Mouse (Mus musculus) mouse embryonic stem cell (cell line): Measurements from ENCODE around the gene Fancf.

Experiments used
- in situ Hi-C, 2 experiments: fragments of 300-500 bp; cut with MboI; formaldehyde crosslinking; loops; 1 replicate in 1 of 2; 3 replicates in 1 of 2; pipeline ENCODE4 v1.14.3; 2019 to 2020; ENCODE audit warnings: low sequenced_read_pairs in 2 of 2, low pct_unique_long_range_greater_than_20kb in 1 of 2, mixed read lengths in 1 of 2; ENCODE audit not compliant: unreplicated experiment in 1 of 2

Fancf gene

DNA sequence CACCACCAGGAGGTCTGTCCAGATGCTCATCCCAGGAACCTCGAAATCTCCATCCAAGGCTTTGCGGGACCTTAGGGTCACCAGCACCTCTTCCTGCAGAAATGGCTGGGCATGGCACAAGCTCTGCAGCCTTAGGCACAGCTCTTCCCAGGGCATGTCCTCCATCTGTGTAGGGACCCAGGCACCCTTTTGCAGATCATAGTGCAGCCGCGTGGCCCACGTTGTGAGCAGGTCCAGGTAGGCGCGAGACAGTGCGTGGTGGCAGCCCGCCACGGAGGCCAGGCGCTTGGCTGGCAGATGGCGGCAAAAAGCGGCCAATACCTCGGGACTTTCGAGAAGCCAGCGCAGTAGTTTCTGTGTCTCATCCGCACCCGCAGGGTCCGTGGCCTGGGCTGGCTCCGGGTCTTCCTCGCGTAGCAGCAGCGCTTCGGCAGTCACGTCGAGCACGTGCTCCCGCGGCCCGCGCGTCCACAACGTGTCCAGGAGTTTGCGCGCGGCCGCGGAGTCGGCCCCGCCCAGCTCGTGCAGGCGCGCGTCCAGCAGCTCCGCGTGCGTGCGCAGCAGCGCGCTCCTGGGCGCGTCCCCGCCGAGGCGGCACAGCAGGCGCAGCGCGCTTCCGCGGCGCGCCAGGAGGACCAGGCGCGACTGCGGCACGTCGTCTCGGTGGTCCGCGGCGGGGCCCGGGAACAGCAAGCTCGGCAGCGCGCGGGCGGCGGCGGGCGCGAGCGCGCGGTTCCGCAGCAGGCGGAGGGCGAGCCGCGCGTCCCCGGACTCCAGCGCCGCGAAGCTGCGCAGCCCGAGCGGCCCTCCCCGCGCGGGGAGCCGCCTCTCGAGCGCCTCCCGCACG is 594 bp downstream of the Fancf start, which contains the start of gene Gas2:
TSS of gene Gas2 (plus strand) at position 766 of the 847 bp plus-strand sequence.
- in situ Hi-C loops: no loop called here

DNA sequence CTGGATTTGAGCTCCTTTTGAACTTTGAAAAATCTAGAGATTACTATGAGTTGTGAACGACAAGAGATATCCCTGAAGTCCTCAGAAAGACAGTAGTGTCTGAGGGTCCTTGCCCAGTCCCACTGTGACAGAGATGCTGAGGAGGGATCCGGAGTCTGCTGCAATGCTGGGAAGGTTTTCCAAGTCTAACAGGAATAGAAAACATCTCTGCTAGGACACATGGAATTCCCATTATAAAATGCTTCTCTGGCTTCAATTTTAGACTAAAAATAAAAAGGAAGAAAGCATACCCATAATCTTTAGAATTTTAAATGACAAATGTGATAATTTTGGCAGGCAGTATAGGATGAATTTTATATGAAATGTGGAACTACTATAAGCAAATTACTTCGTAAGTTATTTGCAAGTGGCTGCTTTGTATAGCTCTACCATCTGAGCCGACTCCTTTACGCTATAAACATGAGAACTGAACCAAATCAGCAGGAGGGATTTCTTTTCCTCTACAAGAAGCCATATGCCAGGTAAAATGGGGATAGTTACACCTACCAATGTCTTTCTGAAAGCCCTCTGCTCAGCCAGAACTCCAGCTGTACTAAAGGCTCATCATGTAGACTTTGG is 10.1 kb downstream of the Fancf start:
- in situ Hi-C loops: no loop called here

DNA sequence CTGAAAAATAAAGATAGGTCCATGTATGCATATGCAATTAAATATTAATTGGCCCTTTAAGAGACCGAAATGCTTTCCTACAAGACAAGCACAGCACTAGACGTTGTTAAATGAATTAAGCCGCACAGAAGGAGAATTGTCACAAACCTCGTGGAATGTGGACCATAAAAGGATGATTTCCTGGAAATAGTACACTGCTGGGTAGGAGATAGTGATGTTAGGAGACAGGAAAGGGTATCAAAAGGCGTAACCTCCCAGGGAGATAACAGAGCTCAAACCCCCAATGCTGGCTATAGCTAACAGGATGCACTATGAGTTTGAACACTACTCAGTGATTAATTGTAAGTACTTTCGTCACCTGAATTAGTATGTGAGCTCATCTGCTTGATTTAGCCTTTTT is 11.2 kb downstream of the Fancf start:
- in situ Hi-C loops: no loop called here

DNA sequence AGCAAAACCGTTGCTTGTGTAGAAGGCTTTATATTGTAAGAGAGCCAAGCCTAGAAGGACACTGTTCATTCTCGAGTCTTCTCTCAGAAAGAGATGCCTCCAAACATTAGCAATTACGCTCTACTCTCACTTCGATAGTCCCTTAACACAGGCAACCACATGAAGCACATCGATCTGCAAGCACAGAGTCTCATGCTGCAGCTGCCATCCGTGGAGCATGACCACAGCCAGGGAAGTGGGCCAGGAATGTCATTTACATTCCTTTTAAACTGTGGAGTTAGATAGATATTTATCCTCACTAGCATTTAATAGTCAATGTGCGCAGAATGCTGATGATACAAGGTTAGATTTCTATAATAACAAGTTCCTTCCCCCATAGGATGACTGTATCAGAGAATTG is 21.6 kb downstream of the Fancf start:
- in situ Hi-C loops: no loop called here

DNA sequence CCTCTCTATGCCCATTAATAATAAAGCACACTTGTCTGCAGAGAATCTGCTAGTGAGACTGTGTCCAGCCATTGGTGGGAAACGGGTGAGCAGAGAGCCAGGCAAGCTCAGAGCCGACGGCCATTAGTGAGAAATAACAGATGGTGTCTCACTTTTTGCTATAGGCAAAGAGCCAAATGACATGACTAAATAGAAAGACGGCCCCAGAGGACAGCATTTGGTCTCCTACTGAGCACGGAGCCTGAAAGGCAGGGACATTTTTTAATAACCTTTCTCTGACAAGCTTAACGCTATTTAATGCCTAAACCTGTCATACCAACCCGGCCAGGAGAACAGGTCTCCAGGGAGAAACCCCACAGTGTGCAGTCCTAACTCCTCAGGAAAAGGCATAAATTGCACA is 30.1 kb downstream of the Fancf start:
- in situ Hi-C loops: no loop called here

DNA sequence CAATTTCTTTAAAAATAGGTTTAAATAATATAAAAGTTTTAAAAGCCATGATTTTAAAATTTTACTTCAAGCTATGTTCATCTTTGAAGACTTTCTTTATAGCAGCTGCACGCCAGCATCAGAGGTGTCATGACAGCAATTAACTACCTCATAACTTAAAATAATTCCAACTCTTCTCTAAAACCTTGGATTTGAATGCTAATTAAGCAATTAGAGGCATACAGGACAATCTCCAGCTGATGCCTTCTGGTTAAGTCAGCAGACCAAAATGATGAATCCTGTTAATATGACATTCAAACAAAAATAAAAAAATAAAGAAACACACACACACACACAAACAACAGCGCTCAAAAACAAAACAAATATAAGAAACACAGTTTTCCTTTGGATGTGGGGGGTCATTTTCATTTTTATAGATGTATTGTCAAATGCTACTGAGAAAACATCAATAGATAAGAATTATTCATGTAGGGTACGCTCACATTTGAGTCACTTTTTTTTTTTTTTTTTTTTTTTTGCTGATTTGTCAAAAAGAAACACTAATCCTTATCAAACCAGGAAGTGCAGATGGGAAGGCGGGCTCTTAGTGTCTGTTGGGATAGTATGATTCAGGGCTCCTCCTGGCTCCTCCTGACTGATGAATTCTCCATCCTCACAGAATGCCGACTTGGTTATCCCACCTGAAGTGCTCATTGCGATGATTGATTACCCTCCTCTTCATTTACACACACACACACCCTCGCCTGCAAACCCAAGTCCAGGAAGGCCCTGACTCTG is 38.3 kb downstream of the Fancf start:
- in situ Hi-C loops: no loop called here

DNA sequence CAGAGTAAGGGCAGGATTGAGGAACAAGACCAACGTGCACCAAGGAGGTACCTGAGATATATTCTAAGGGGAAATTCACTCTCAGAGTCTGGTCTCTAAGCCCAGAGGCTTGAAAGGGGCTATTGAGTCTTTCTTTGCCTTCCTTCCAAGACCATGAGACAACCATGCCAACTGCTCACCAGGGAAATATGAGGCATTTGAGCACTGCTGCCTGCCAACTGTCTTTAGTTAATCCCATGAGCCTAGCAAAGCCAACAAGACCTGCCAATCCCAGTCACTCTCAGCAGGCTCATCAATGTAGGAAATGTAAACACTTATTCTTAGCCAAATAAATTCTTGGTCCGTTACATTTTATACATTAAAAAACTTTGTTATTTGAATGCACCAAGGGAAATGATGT is 40.6 kb downstream of the Fancf start:
- in situ Hi-C loops: no loop called here

DNA sequence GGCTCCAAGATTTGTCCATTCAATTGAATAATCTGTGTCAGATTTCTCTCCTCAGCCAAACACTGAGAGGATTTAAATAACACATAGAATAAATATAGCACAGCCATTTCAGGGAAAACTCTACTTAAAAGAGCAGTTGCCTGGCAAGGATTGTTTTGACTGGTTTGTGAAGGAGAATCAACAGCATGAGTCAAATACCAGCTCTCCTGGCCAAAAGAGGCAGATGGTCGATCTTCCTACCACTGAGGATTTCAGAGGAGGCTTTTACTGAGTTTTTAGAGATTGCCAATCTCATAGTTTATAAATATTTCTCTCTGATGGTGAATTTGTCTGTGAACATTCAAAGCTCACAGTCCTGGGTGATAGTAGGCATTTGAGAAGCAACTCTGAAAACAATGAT is 42.2 kb downstream of the Fancf start:
- in situ Hi-C loops: no loop called here

DNA sequence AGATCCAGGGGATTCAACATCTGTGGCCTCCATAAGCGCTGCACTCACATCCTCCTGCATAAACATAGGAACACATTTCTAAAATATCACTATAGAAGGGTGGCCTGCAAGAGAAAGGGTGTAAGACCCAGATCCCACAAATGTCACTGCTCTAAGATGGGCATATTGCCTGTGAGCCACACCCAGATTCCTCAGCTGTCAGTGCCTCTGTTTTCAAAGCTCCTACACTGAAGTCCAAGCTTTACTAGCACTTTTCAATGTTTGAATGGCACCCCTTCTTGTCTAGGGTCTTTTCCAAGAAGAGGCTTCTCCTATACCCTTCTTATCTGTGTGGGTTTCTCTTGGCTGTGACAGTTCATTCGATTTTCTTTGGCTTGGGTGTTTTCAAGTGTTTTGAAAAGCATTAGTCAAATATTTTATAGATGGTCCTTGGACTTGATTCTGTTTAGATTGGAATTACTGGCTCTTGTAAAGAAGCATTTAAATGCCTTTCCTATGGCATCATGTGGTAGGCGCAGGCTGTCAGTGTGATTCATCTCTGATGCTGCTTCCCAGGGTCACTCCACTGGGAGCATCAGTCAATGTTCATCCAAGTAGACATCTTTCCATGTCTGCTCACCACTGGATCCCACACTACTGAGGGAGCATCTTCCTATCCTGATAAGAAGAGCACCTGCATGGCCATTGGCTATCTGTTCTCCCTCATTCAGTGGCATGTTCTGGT is 43.7 kb downstream of the Fancf start:
- in situ Hi-C loops: no loop called here

DNA sequence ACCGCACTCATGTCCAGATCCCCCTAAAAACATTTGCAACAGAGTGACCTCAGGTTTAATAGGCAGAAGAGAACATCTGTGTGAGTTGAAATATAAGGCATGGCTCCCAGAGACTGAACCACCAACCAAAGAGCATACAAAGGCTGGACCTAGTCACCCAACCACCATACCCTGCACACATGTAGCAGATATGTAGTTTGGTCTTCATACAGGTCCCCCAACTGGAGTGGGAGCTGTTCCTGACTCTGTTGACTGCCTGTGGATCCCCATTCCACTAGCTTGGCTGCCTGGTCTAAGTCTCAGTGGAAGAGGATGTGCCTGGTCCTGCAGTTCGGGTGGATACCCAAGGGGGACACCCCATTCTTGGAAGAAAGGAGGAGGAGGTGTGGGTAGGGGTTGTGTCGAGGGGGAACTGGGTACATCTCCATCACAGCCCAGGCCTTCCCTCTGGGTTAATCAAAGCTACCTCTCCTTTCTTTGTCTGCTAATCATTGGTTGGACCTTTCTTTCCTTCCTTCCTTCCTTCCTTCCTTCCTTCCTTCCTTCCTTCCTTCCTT is 45.7 kb downstream of the Fancf start:
- in situ Hi-C loops: no loop called here

DNA sequence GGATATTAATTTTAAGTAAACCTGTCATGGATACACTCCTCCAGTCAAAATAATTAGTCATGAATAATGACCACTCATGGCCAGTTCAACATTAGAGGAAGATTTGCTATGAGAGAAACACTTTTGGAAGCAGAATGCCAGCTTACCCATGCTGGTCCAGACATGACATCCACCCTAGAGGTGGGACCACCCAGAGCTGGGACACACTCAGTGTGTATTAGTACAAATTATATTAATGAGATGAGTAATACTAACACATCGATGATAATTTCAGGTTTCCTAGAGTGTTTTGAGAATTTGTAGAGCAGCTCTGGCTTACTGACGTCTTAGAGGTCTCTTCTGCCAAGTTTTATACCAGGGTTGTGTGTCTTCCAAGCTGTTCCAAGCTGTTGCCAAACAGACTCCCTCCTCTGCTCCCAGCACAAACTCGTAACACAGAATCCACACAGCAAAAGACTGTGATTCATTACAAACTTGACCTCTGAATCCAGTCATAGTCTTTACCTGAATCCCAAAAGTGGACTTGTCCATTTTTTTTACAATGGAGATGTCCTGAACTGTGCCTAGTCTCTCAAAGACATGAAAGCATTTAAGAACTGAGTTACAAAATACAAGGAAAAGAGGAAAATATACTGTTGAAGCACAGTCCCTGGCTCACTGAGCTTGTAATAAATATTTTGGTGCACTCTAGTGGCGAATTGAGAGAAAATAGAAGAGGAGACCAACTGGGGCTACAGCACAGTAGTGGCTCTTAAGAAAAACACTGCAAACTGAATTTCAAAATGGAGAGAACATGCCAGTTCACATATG is 46.4 kb downstream of the Fancf start:
- in situ Hi-C loops: no loop called here
